In the genomic region with DNA sequence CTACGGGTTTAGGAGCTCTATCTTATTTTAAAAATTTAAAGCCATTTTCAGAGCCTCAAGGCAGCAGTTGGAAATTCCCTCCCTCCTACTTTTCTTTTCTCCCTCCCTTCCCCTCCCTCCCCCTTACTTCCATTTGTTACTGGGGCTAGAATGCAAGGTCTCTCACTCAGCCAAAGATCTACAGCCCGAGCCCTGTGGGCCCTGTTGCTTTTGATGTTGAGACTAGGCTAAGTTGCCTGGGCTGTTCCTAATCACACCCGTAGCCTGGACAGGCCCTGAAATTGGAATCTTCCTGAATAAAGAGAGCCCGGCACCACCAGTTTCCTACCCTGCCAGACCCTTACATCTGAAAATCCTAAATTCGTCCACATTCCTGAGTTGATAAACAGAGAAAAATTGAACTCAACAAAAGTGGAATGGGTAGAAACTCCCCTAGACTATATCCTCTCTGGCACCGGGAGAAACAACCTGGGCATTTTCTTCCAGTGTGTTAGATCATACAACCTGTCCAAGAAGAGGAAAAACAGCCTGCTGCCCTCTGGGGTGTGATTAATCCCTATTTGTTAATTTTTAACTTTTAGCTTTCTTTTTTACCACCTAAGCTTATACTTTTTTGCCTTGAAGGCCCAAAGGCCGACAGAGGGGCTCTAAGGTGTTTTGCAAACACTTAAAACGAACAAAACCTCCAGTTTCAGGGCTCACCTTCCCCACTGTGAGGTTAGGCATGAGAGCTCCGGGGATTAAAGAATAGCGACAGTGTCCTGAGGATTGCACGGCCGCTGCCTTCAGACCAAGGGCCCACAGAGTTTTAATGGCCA, we compare ENCODE assay signal across 11 mouse cellular contexts.
DNase-seq lines count a peak whose midpoint lies in the region; ATAC-seq and TF ChIP-seq lines count a peak whose summit lies in the region.
"Had no signal": no experiment of that assay in that cellular context is flagged by ENCODE, and none has a peak within 500 bp of the region (broad histone marks: within the 10 kb centered on the region; RNA-seq: fewer than 3 reads in every experiment).

No protein-coding gene starts in this region.

- TF ChIP-seq EP300 in stomach, postnatal 0 days (optimal IDR thresholded peaks at IDR 0.05) = no peak

- H3K27me3 ChIP-seq in midbrain, embryonic 10.5 days (ENCODE audit: low read depth, poor library complexity, severe bottlenecking) = no peaks in the 10 kb centered on the region
- no peaks in the 10 kb centered on the region for H3K27me3 ChIP-seq in midbrain, postnatal 0 days (ENCODE audit: insufficient read depth, low read length)
- H3K27me3 ChIP-seq in intestine, postnatal 0 days (replicated peaks; ENCODE audit: control insufficient read depth, insufficient read depth, low read length) = no peaks in the 10 kb centered on the region
- no peaks in the 10 kb centered on the region for H3K27me3 ChIP-seq in limb, embryonic 12.5 days
- no peaks in the 10 kb centered on the region for H3K27me3 ChIP-seq in stomach, postnatal 0 days (ENCODE audit: control insufficient read depth, insufficient read depth, low read length)
- H3K27me3 ChIP-seq in thymus, adult 2 months (ENCODE audit: control insufficient read depth, insufficient read depth, low read length) = no peaks in the 10 kb centered on the region

- WGBS in midbrain, embryonic 10.5 days = 19% methylated on average over 12 of the region's 12 CpGs
- WGBS in midbrain, postnatal 0 days = 22% methylated on average over 12 of the region's 12 CpGs
- 25% methylated on average over 12 of the region's 12 CpGs for WGBS in intestine, postnatal 0 days
- WGBS in limb, embryonic 12.5 days = 9% methylated on average over 12 of the region's 12 CpGs
- 31% methylated on average over 12 of the region's 12 CpGs for WGBS in stomach, postnatal 0 days
- WGBS in thymus, adult 2 months = 80% methylated on average over 12 of the region's 12 CpGs

- H3K4me2 ChIP-seq in midbrain, postnatal 0 days (ENCODE audit: low read depth, low read length, poor library complexity, severe bottlenecking) = no peak overlapping the region
- peak overlapping the region; percentile 49 for H3K4me2 ChIP-seq in intestine, postnatal 0 days (replicated peaks; ENCODE audit: low read depth)
- no peak overlapping the region for H3K4me2 ChIP-seq in limb, embryonic 12.5 days
- H3K4me2 ChIP-seq in stomach, postnatal 0 days (replicated peaks; ENCODE audit: low read depth) = no peak overlapping the region

- H3K4me1 ChIP-seq in midbrain, embryonic 10.5 days = peaks cover 21% of the 10 kb centered on the region
- H3K4me1 ChIP-seq in midbrain, postnatal 0 days (ENCODE audit: insufficient read depth, low read length) = no peaks in the 10 kb centered on the region
- peaks cover 13% of the 10 kb centered on the region; the same call in 1 of the 2 replicates for H3K4me1 ChIP-seq in intestine, postnatal 0 days (replicated peaks; ENCODE audit: control insufficient read depth, insufficient read depth, low read length)
- H3K4me1 ChIP-seq in limb, embryonic 12.5 days (replicated peaks) = peaks cover 27% of the 10 kb centered on the region
- no peaks in the 10 kb centered on the region for H3K4me1 ChIP-seq in stomach, postnatal 0 days (replicated peaks; ENCODE audit: control insufficient read depth, insufficient read depth)
- no peaks in the 10 kb centered on the region for H3K4me1 ChIP-seq in thymus, adult 2 months (replicated peaks; ENCODE audit: control insufficient read depth, insufficient read depth, low read length)

- peaks cover 21% of the 10 kb centered on the region for H3K9me3 ChIP-seq in midbrain, embryonic 10.5 days (replicated peaks)
- peaks cover 15% of the 10 kb centered on the region; the same call in 1 of the 2 replicates for H3K9me3 ChIP-seq in midbrain, postnatal 0 days (ENCODE audit: low read length)
- H3K9me3 ChIP-seq in intestine, postnatal 0 days (ENCODE audit: control insufficient read depth) = no peaks in the 10 kb centered on the region
- H3K9me3 ChIP-seq in limb, embryonic 12.5 days = peaks cover 25% of the 10 kb centered on the region
- no peaks in the 10 kb centered on the region for H3K9me3 ChIP-seq in stomach, postnatal 0 days (ENCODE audit: control insufficient read depth, low read length)

- peak; percentile 12 for DNase-seq in midbrain, embryonic 10.5 days (ENCODE audit: low spot score)
- no peak for DNase-seq in midbrain, postnatal 0 days (ENCODE audit: low spot score)
- peak; percentile 13 for DNase-seq in stomach, postnatal 0 days (ENCODE audit: low spot score)
- DNase-seq in adrenal gland, adult 2 months = no peak
- no peak for DNase-seq in thymus, adult 2 months
- no peak for DNase-seq in heart, adult 8-10 months (ENCODE audit: low spot score)
- DNase-seq: cerebellum, postnatal 14 days; layer of hippocampus, adult 9-11 months; lung, postnatal 36 days had no signal

- H3K27ac ChIP-seq in midbrain, embryonic 10.5 days (replicated peaks) = no peak overlapping the region
- no peak overlapping the region for H3K27ac ChIP-seq in midbrain, postnatal 0 days (ENCODE audit: low read depth, low read length)
- H3K27ac ChIP-seq in intestine, postnatal 0 days (ENCODE audit: low read depth, low read length) = peak overlapping the region; percentile 88
- peak overlapping the region; percentile 69 for H3K27ac ChIP-seq in limb, embryonic 12.5 days
- H3K27ac ChIP-seq in stomach, postnatal 0 days (replicated peaks) = peak overlapping the region; percentile 35; the same call in 1 of the 2 replicates
- H3K27ac ChIP-seq in thymus, adult 2 months (ENCODE audit: control insufficient read depth, insufficient read depth, low read length) = no peak overlapping the region

- H3K9ac ChIP-seq in midbrain, postnatal 0 days (replicated peaks; ENCODE audit: low read length, poor library complexity, severe bottlenecking) = no peak overlapping the region
- no peak overlapping the region for H3K9ac ChIP-seq in intestine, postnatal 0 days (ENCODE audit: low read depth, low read length)
- H3K9ac ChIP-seq in limb, embryonic 12.5 days (replicated peaks) = no peak overlapping the region
- no peak overlapping the region for H3K9ac ChIP-seq in stomach, postnatal 0 days (ENCODE audit: low read length)

- no peak for ATAC-seq in midbrain, postnatal 0 days (ENCODE audit: low FRiP score)
- ATAC-seq in intestine, postnatal 0 days = peak; percentile 59
- ATAC-seq in limb, embryonic 12.5 days (ENCODE audit: insufficient number of reproducible peaks, insufficient read depth, low FRiP score, low TSS enrichment, low read depth) = peak; percentile 22; the same call in 1 of the 2 replicates
- ATAC-seq in stomach, postnatal 0 days (ENCODE audit: low FRiP score, low TSS enrichment) = 0 out of 2 replicates have a peak, but pooled peaks have one; percentile 48

- H3K4me3 ChIP-seq in midbrain, embryonic 10.5 days = no peak overlapping the region
- no peak overlapping the region for H3K4me3 ChIP-seq in midbrain, postnatal 0 days (ENCODE audit: low read depth, low read length)
- no peak overlapping the region for H3K4me3 ChIP-seq in intestine, postnatal 0 days (ENCODE audit: low read depth, low read length)
- no peak overlapping the region for H3K4me3 ChIP-seq in limb, embryonic 12.5 days (replicated peaks)
- no peak overlapping the region for H3K4me3 ChIP-seq in stomach, postnatal 0 days (ENCODE audit: low read depth, low read length)
- no peak overlapping the region for H3K4me3 ChIP-seq in thymus, adult 2 months (ENCODE audit: control insufficient read depth, insufficient read depth, low read length)

- TF ChIP-seq POLR2A in thymus, adult 2 months (IDR thresholded peaks at IDR 0.05; ENCODE audit: control insufficient read depth, extremely low read depth, insufficient read depth, low read length, poor library complexity) = no peak

- no peaks in the 10 kb centered on the region for H3K36me3 ChIP-seq in midbrain, embryonic 10.5 days
- no peaks in the 10 kb centered on the region for H3K36me3 ChIP-seq in midbrain, postnatal 0 days (ENCODE audit: insufficient read depth, low read length)
- H3K36me3 ChIP-seq in intestine, postnatal 0 days (ENCODE audit: control insufficient read depth, insufficient read depth) = no peaks in the 10 kb centered on the region
- H3K36me3 ChIP-seq in limb, embryonic 12.5 days = no peaks in the 10 kb centered on the region
- no peaks in the 10 kb centered on the region for H3K36me3 ChIP-seq in stomach, postnatal 0 days (ENCODE audit: control insufficient read depth, insufficient read depth, low read length)
- no peaks in the 10 kb centered on the region for H3K36me3 ChIP-seq in thymus, adult 2 months (ENCODE audit: control insufficient read depth, insufficient read depth, low read length)

- TF ChIP-seq CTCF in midbrain, postnatal 0 days (IDR thresholded peaks at IDR 0.05) = no peak
- TF ChIP-seq CTCF in intestine, postnatal 0 days (IDR thresholded peaks at IDR 0.05; ENCODE audit: low read depth) = no peak
- no peak for TF ChIP-seq CTCF in stomach, postnatal 0 days (IDR thresholded peaks at IDR 0.05; ENCODE audit: low read depth)
- TF ChIP-seq CTCF in thymus, adult 2 months (IDR thresholded peaks at IDR 0.05; ENCODE audit: borderline replicate concordance, control insufficient read depth, extremely low read depth, insufficient read depth, low read length, poor library complexity) = no peak

Comparison
In these comparisons a context has a peak if more than half of its experiments do, and no peak if none do; other contexts are left out.
1. DNase-seq: peak in midbrain, embryonic 10.5 days (single experiment) and stomach, postnatal 0 days (single experiment); none in midbrain, postnatal 0 days (single experiment), adrenal gland, adult 2 months (single experiment), thymus, adult 2 months (single experiment) and heart, adult 8-10 months (single experiment).
2. H3K27ac ChIP-seq: peak in intestine, postnatal 0 days (single experiment), limb, embryonic 12.5 days (single experiment) and stomach, postnatal 0 days (single experiment); none in midbrain, embryonic 10.5 days (single experiment), midbrain, postnatal 0 days (single experiment) and thymus, adult 2 months (single experiment).